Mouse (Mus musculus) heart, postnatal 10 days (tissue): ENCODE results near the gene Nutf2. TPM values are rescaled to one million over a fixed set of nuclear protein-coding genes. Genes with fewer than 3 reads are reported as not detected.
"Not testable (repeated sequence)": the region's sequence is repeated elsewhere in the genome, so short reads cannot be mapped to it uniquely, and the experiment has no call there.

Experiments
- DNase-seq, 2 experiments: peaks; one replicate each; pipeline ENCODE4 v3.0.0; 2021
- intact Hi-C: fragments of 180-260 bp; cut with DNase I; formaldehyde crosslinking; loops from one replicate; pipeline ENCODE4 v1.15.1; 2025
- total RNA-seq, 2 experiments: library from RNA; stranded (reverse); gene quantifications; 2 replicates each; pipeline ENCODE4 v1.2.3; 2021

Nutf2 gene
- 10 to 100 TPM; 41.9 to 46.2 TPM for total RNA-seq

DNA sequence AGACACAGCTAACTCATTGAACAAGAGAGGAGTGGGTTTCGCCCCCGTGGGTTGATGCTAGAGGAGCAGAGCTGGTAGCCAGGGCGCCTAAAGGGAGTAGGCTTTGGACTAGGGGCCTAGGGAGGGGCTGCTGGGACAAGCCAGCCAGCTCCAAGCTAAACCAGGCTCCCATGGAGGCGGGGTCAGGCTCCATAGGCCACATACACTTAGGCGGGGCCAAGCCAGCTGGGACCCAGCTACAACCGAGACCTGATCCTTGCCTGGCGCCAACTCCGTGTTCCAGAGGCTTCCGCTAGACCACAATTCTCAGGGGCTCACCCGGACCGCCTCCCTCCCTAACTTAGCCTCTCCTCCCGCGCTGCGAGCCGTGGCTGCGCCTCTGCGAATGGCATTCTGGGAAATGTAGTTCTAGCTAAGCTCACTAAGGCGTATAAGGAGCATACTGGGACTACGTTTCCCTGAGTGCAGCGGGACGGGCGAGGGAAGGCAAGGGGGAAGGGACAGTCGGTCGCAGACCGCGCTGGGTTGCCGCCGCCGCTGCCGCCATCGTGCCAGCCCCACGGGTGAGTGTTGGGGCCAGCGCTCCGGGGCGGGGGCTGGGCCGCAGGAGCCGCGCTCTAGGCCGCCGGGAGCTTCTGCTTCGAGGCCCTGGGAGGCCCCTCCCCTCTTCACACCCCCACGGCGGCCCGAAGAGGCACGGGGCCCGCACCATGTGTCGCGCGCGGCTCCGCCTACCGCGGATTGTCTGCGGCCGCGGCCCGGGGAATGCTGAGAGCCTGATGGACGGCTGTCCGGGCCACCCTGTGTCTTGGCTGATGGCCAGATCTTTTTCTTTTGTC lies at the start of gene Nutf2:
Gene Nutf2 (plus strand): TSS at position 438 of the 839 bp plus-strand sequence.
- intact Hi-C loops: loop anchor here (2.0 kb wide), 2 partner anchors 20 to 38 kb away; partner anchors contain the start of gene Edc4

DNA sequence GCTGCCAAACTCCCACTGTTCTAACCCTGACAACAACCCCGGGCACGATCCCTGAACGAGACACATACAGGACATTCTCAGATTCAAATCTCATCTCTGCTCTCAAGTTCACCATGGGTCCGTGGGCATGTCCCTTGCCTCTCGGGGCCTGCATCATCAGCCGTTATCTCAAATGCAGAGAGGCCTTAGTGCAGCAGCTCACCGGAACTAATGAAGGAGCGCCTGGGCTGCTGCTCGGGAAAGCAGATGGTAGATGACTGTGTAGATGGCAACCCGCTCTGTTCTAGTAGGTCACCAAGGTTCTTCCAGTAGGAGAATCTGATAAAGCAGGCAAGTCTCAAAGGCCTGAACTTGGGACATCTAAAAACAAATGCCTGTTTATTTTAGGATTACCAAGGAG lies 49.3 kb upstream of the Nutf2 start:
- intact Hi-C loops: no loop called here
- no peak for DNase-seq

More for the DNA sequence above, at the start of gene Nutf2:
- peak; percentile 95 to 98 for DNase-seq

DNA sequence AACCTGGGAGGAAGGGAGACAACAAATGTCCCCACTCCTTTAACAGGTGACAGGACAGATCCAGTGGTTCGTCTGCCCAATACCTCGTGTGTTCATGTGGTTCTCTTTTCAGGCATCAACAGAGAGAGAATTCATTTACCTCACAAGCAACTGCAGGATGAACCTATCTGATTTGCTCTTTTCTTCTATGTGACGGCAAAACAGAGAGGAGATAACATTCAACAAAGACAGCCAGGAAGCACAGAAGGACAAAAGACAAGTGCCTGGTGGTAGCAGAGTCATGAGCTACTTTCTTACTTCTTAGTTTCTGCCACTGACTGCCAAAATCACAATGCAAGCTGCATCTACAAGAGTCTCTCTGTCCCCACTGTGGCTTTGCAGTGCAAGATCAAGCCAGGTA lies 48.8 kb upstream of the Nutf2 start:
- intact Hi-C loops: no loop called here
- DNase-seq: no peak

DNA sequence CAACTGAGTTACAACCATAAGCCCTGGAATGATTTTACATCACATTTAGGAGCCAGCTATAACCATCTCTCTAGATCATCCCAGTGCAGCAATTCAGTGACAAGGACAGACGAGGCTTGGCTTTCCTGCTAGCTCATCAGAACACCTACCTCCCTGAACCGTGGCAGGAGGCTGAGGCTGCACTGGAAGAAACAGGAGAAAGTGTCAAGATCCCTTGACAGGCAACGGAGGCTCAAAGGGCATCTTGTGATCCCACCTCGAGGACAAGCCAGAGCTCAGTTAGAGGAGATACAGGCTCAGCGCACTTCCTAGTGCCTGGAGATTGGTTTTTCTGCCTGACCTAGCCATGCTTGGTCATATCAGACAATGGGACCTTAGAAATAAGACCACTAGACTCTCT lies 47.9 kb upstream of the Nutf2 start:
- DNase-seq: no peak
- intact Hi-C loops: no loop called here

DNA sequence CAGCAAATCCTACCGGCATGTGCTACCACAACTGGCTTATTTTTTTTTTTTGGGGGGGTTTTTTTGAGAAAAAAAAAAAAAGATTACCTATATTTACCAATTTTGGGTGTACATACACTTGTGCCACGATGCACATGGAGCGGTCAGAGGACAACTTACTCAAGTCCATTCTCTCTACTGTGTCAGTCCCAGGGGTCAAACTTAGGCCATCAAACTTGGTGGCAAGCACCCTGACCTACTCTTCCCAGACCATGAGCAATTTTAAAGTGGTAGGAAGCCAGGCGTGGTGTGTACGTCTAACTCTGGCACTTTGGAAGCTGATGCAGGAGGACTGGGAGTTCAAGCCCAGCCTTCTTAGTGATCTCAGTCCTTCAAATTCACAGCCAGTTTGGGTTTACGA lies 47.1 kb upstream of the Nutf2 start:
- intact Hi-C loops: no loop called here
- DNase-seq: no peak

DNA sequence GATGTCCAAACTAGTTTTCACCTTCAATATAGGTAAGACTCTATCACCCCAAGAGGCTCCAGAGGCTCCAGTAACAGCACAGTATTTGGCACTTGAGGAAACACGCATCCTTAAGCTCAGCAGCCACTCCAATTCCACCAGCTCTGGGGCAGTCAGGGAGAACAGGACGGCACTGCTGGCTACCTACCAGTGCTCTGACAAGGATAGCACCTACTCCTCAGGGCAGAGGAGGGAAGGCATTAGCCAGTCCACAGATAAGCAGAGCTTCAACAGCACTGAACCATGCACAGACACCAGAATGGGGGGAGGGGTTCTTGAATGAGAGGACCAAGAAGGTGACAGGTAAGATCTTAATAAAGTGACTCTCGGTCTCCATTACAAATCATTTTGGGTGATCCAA lies 40.7 kb upstream of the Nutf2 start:
- DNase-seq: no peak
- intact Hi-C loops: no loop called here

DNA sequence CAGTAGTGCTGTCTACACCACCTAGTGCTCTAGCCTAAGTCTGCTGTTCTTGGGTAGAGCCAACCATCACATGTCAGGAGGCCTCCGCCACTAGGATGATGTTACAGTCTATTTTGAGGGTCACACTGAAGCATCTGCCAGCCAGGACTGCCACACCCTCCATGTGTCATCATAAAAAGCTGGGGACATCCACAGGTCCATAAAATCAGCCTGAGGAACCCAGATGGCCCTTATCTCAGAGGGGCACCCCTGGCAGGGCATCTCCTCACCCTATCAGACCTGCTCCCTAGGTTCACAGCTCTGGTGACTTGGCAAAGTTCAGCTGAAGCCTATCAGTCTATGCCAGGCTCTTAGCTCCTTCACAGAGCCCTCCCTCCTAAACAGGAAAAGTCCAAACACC lies 39.5 kb upstream of the Nutf2 start:
- peak; percentile 49 to 61 for DNase-seq
- intact Hi-C loops: no loop called here

DNA sequence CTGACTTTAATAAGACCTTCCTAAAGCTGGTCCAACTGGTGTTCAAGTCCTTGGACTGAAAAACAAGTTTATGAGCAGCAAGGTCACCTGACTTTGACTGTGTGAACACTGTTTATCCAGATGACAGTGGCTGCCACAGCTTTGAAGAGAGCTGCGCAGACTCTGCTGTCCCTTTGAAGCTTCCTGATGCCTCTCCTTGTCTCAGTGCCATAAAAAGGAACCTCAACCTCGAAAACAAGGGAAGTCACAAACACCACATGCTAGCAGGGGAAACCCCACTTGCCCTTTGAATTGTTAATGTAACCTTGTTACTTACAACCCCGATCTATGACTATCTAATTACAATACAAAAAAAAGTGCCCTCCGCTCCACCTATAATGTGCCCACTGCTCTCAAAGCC lies 34.9 kb upstream of the Nutf2 start:
- intact Hi-C loops: no loop called here
- DNase-seq: no peak

DNA sequence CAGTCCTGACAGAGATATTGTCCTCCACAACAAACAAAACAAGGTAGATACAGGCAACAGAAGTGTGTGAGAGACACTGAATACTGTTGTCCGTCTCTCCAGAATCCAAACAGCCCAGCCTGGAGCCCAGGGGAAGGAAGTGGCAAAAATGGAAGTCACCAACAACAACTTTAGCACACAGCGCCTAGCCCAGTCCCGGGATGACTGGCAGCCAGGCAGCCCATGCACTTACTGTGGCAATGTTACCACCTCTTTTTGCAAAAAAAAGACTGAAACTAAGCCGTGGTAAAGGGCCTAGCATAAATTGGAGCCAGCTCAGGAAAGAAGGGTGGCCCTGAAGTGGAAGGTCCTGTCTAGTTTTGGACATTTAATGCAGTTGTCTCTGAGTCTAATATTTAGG lies 34.0 kb upstream of the Nutf2 start:
- no peak for DNase-seq
- intact Hi-C loops: no loop called here

DNA sequence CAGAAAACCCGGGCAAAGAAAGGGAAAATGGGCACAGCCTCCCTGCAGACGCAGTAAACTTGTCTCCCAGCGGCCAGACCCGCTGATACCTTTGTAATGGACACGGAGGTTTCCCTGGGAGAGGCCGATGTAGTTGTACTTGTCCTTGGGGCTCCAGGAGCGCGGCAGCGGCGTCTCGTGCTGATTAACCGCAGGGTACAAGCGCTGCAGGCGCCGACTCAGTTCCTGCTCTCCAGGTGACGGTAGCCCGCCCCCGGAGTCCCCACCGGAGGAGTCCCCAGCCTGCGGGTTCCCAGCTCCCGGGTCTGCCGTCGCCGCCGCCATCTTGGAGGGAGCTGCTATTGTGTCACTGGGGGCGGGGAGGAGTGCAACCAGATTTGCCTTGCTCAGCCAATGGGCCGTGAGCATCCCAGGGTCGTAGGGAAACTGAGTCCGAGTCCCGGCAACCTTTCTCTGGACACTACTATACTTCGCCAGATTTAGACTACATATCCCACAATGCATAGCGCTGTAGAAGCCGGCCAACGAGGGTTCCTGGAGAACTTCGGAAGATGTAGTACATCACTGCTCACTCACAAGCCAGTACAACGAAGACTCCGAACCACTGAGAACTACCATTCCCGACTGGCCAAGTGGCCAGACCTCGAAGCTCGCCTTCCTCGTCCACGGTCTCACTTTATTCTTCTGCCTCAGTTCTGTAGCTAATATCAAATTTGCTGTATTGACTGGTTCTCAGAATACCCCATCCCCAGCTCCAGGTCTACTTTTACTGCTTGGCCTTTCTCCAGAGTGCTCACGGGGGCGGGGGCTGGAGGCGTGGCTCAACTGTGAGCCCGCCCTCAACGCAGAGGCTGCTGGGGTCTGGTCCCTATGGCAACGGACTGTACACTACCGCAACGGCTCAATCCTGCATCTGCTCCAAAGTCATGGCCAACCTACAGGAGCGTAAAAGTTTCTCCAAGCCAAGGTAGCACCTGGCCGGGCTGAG lies 33.2 kb upstream of the Nutf2 start, which contains the start of the genes Ranbp10 and Tsnaxip1:
Gene Ranbp10 (minus strand): TSS at position 490 of the 988 bp plus-strand sequence.
Gene Tsnaxip1 (plus strand): TSS at position 871 of the 988 bp plus-strand sequence.
- DNase-seq: peak; percentile 98 to 99
- intact Hi-C loops: no loop called here

DNA sequence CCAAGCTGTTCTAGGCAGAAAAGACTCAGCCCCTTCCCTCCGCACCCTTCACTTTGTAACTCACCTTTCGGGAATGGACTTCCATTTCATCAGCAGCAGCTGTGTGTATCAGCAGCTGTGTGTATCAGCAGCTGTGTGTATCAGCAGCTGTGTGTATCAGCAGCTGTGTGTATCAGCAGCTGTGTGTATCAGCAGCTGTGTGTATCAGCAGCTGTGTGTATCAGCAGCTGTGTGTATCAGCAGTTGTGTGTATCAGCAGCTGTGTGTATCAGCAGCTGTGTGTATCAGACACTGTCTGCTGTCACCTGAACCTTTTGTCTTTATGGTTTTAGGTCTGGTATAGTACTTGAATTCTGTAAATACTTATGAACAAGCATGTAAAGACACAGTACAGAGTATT lies 26.6 kb upstream of the Nutf2 start:
- DNase-seq, intact Hi-C loops: not testable (repeated sequence)

DNA sequence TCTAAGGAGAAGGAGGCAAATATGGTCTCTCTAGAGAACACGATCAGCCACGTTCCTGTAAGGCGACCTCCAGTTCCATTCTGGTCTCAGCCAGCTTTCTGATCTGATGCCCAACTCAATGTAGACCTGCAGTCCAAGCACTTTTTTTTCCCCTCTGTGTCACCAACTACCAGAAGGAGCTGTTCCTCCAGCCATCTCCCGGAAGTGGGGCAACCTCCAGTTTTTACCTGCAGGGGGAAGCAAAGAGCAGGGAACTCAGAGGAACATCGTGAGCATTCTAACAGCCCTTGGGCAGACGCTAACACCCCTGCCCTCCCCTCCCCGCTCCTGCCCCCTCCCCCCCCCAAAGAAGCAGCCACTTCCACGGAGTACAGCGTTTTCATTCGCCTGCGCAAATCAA lies 25.1 kb upstream of the Nutf2 start:
- DNase-seq: peak; percentile 77 to 86
- intact Hi-C loops: loop anchor here (1.0 kb wide), 2 partner anchors 95 to 187 kb away; no protein-coding TSS in a partner anchor

DNA sequence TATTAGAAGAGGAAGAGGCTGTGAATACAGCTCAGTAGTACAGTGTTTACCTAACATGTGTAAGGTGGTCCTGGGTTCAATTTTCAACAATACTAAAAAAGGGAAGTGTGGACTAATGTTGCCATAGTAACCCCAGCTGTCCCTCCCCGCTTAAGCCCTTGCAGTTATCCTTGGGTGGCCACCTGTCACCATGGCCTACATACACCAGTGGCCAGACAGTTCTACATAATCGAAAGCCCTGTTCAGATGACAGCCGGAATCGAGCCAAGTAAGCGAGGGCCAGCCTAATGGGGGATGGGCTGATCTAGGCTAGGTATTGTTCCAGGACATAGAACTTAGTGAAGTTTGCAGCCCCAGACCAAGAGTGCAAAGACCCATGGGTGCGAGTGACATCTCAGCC lies 23.4 kb upstream of the Nutf2 start:
- DNase-seq: no peak
- intact Hi-C loops: no loop called here

DNA sequence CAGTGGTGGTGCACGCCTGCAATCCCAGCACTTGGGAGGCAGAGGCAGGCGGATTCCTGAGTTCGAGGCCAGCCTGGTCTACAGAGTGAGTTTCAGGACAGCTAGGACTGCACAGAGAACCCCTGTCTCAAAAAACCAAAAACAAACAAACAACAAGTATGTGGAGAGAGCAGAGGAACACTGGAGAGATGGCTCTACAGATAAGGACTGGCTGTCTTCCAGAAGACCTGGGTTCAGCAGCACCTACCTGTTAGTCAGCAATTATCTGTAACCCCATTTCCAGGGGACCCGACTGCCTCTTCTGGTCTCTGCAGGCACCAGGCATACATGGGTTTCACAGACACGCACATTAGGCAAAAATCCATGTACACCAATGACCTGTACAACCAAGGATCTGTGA lies 21.2 kb upstream of the Nutf2 start:
- DNase-seq: no peak
- intact Hi-C loops: no loop called here

DNA sequence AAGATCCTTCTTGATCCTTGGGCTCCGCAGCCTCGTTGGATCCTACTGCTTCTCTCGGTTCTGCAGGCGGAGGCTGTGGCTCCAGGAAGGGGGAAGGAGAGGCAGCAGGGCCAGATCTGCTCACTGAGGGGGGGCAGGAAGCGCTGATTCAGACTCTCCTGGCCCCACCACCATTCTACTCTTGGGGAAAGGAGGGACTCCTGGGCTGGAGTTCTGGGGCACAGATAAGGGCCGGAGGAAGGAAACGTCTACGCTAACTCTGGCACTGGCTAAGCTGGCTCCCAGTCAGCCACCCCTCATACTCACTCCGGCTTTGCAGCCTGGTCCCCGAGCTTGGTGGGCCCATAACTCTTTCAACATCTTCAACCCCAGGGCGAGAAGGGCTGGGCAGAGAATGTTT lies 13.7 kb upstream of the Nutf2 start:
- DNase-seq: no peak
- intact Hi-C loops: no loop called here

DNA sequence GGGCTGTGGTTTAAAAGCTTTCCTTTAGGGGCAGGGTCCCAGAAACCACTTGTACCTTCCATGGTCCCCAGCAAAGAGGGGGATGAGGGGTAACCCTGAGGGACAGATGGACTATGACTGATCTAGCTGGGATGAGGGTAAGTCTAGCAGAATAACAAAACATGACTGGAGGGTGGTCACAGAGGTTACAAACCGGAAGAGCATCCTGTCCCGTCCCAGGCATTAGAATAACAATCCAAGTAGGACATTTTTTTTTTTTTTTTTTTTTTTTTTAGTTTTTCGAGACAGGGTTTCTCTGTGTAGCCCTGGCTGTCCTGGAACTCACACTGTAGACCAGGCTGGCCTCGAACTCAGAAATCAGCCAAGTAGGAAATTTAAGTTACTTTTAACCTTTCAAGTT lies 10.4 kb upstream of the Nutf2 start:
- intact Hi-C loops: loop anchor here (5.0 kb wide), 1 partner anchor 143 kb away; the partner anchor contains the start of genes 4933405L10Rik and Enkd1
- no peak for DNase-seq

DNA sequence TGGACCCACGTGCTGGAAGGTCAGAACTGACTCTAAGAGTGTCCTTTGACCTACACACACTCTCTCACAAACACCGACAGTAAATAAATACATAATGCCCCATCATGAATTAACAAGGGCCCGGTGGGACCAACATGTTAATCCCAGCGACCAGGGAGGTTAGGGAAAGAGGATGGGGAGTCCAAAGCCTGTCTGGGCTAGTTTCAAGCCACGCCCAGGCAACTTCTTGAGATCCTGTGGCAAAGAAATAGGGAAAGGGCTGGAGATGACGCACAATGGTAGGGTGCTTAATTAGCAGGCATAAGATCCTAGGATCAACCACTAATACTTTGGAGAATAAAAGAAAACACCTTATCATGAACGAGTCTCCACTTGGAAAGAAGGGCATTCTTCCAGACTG lies 9.8 kb upstream of the Nutf2 start:
- intact Hi-C loops: loop anchor here (5.0 kb wide), 1 partner anchor 143 kb away; the partner anchor contains the start of genes 4933405L10Rik and Enkd1
- DNase-seq: no peak

DNA sequence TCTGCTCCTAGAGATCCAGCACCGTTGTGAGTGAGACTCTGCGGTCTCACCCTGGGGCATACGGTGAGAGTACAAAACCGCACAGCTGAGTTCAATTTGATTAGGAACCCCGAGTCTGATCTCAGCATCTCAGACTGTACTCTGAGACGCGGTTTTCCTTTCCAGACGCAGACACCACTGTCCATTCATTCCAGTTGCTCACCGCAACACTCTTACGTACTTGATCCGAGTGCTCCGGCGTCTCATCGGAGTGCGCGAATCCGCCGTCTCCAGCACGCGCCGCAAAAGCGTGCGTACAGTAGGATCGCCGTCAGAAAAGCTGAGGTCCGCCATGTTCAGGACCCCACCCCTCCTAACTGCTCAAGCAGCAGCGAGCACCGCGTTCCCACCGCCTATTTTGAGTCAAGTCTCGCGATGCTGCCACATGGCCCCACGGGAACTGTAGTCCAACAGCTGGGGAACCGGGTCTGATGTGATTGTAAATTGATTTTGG lies 8.7 kb upstream of the Nutf2 start:
- intact Hi-C loops: loop anchor here (5.0 kb wide), 1 partner anchor 144 kb away; the partner anchor contains the start of genes 4933405L10Rik and Enkd1
- DNase-seq: peak; percentile 93 to 94

DNA sequence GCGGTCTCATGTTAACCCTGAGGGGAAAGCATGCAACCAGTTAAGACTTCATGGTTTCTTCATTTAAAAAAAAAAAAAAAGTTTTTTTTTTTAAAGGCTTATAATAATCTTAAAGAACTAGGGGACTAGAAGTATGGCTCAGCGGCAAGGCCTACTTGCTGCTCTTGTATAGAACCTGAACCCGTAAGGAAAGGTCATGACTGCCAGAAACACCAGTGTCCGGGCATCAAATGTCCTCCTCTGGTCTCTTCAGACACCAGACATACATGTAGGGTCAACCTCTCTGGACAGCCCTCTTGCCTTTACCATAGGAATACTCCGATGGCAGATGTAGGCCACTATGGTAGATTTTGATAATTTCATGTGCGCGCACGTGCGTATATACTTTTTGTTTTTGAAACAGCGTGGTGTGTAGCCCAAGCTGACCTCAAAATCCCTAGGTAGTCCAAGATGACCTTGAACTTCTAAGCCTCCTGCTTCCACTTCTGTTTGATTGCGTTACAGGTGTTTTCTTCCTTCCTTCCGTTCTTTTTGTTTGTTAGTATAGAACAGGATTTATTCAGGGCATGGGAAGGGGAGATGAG lies 8.1 kb upstream of the Nutf2 start:
- intact Hi-C loops: loop anchor here (5.0 kb wide), 1 partner anchor 145 kb away; the partner anchor contains the start of genes 4933405L10Rik and Enkd1
- DNase-seq: peak in 1 of 2 experiments; percentile 14

DNA sequence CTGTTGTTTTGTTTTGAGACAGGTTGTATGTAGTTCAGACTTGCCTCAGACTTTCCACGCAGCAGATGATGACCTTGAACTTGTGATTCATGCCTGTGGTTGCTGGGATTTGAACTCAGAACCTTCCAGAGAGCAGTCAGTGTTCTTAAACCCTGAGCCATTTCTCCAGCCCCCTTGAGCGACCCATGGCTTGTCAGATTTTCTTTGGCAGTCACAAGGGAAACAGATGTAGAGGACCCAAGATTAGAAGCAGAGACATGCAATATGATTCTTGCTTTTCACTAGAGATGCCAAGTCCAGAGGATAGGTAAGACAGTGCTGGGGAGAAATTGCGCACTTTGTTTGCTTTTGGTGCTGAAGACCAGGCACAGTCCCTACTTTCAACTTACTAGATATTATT lies 7.2 kb upstream of the Nutf2 start, which contains the start of gene Cenpt:
Gene Cenpt (minus strand): TSS at position 101 of the 400 bp plus-strand sequence.
- no peak for DNase-seq
- intact Hi-C loops: loop anchor here (5.0 kb wide), 1 partner anchor 146 kb away; the partner anchor contains the start of genes 4933405L10Rik and Enkd1
